Mouse (Mus musculus): ENCODE data around the gene Tmem221. TPM values are rescaled to one million over a fixed set of nuclear protein-coding genes. Genes with fewer than 3 reads are reported as not detected.
"Not testable (repeated sequence)": the region's sequence is repeated elsewhere in the genome, so short reads cannot be mapped to it uniquely, and the experiment has no call there.

The Tmem221 gene
- polyA plus RNA-seq, 1 experiment from 2014 or later = 0.53 TPM

DNA sequence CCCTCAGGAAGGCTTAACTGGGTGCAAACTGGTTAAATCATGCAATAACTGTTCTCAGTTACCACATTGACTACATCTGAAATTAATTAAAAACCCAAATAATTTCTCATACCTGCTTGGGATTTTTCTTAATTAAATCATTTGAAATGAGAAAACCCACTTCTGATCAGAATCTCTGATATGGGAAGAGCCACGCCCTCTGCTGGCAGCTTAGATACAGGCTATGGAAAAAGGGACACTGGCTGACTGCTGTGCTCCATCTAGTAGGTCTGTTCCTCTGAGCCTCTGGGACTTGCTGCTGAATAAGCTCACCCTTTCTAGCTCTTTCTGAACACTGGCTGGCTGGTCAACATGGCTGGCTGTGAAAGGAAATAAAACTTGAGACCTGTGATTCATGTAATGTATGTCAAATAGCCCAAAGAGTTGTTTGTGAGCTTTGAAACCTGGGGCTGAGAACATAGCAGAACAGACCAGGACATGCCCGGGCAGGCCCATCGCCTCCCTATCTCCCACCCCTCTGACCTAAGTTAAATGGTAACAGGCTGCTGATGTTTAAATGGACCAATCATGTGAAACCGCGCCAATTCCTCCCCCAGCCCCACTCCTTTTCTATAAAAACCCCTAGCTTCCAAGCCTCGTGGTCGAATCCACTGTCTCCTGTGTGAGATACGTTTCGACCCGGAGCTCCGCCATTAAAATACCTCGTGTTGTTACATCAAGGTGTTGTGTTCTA lies 27.8 kb downstream of the Tmem221 start:
- not testable (repeated sequence) for H3K9me3 ChIP-seq (ENCODE audit: control insufficient read depth, low read length); H3K4me2 ChIP-seq (ENCODE audit: low read length); H3K36me3 ChIP-seq (ENCODE audit: control insufficient read depth, insufficient read depth, low read length); ATAC-seq (ENCODE audit: insufficient number of reproducible peaks, insufficient read depth, low FRiP score, low read depth); H3K27me3 ChIP-seq (ENCODE audit: control insufficient read depth, insufficient read depth, low read length); H3K4me3 ChIP-seq (ENCODE audit: control insufficient read depth in 1 of 2, insufficient read depth in 1 of 2, low read depth in 1 of 2, low read length in 2 of 2); H3K9ac ChIP-seq (ENCODE audit: low read length)
- H3K4me1 ChIP-seq (ENCODE audit: control insufficient read depth in 2 of 2, insufficient read depth in 2 of 2, low read length in 2 of 2) = peaks cover 19 to 23% of the 10 kb centered on the region in 2 experiments
- peak overlapping the region in 1 of 2 experiments; percentile 28; a peak in 1 of 4 replicates for H3K27ac ChIP-seq (replicated peaks in 1 of 2; ENCODE audit: control insufficient read depth in 1 of 2, insufficient read depth in 1 of 2, low read depth in 2 of 2, low read length in 2 of 2)
- 57% methylated on average over 5 of the region's 12 CpGs for WGBS

DNA sequence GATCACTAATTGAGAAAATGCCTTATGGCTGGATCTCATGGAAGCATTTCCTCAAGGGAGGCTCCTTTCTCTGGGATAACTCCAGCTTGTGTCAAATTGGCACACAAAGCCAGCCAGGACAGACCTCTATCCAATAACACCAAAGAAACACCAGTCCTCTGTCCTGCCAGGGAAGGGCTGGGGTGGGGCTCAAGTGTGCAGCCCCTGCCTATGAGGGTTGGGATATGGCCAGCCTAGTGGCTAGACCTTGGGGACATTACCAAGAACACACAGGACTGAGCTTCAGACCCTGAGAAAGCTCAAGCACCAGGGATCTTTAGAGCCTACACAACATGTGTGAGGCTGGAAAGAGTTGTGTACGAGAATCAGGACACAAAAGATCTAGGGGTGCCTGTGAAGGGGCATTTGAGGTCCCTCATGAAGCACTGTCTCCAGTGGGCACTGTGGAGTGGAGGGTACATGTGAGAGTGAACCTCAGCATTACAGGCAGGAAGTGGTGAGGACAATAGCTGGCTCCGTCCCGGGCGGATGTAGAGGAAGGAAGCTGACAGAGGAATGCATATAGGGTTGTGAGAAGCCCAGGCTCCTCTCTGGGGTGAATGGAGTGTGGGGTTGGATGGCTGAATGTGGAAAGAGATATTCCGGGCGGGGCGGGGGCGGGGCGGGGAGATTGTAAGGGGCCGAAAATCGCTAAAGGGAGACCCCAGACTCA lies 30.2 kb downstream of the Tmem221 start:
- Histone ChIP-seq H3K4me2 (ENCODE audit: low read length) (no peak overlapping the region), H3K9ac (ENCODE audit: low read length) (no peak overlapping the region)

DNA sequence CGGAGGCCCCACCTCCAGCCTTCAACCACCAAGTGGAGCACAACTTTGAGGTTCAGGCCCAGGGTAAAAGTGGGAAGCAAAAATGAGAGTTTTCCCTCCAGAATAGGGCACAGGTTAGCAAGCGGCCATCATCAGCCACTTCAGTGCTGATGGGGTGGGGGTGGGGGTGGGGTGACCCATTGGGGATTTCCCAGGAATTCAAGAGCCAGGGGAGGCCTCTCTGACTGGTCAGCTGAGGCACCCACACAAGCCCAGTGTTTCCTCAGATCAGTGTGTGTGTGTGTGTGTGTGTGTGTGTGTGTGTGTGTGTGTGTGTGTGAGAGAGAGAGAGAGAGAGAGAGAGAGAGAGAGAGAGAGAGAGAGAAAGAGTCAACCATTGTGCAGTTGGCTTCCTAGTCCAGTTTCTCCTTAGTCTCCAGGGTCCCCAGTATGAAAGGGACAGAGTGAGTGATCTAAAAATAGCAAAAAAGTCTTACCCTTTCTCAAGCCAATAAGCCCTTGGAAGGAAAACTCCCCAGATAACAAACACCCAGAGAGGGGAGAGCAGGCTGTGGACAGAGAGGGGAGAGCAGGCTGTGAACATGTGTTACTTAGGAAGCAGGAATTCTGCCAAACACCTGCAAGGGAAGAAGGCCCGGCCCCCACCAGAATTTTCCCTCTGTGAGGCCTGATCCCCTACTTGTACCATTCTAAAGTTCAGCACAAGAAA lies 31.4 kb downstream of the Tmem221 start:
- no peaks in the 10 kb centered on the region for H3K9me3 ChIP-seq (ENCODE audit: control insufficient read depth, low read length)
- H3K36me3 ChIP-seq (ENCODE audit: control insufficient read depth, insufficient read depth, low read length) = no peaks in the 10 kb centered on the region
- H3K9ac ChIP-seq (ENCODE audit: low read length) = no peak overlapping the region; the same call in 1 of the 2 replicates
- ATAC-seq (ENCODE audit: insufficient number of reproducible peaks, insufficient read depth, low FRiP score, low read depth) = no peak
- H3K4me2 ChIP-seq (ENCODE audit: low read length) = 0 out of 2 replicates have a peak overlapping the region, but pooled peaks have one; percentile 13
- WGBS = 22% methylated on average over 3 of the region's 3 CpGs
- no peak overlapping the region for H3K4me3 ChIP-seq (ENCODE audit: control insufficient read depth in 1 of 2, insufficient read depth in 1 of 2, low read depth in 1 of 2, low read length in 2 of 2)
- H3K27me3 ChIP-seq (ENCODE audit: control insufficient read depth, insufficient read depth, low read length) = no peaks in the 10 kb centered on the region
- H3K4me1 ChIP-seq (ENCODE audit: control insufficient read depth in 2 of 2, insufficient read depth in 2 of 2, low read length in 2 of 2) = peaks cover 28 to 29% of the 10 kb centered on the region in 2 experiments
- H3K27ac ChIP-seq (replicated peaks in 1 of 2; ENCODE audit: control insufficient read depth in 1 of 2, insufficient read depth in 1 of 2, low read depth in 2 of 2, low read length in 2 of 2) = peak overlapping the region; percentile 88 to 95

More for the DNA sequence above, 30.2 kb downstream of the Tmem221 start:
- ATAC-seq (ENCODE audit: insufficient number of reproducible peaks, insufficient read depth, low FRiP score, low read depth) = peak; percentile 70
- H3K27me3 ChIP-seq (ENCODE audit: control insufficient read depth, insufficient read depth, low read length) = no peaks in the 10 kb centered on the region
- H3K4me3 ChIP-seq (ENCODE audit: control insufficient read depth in 1 of 2, insufficient read depth in 1 of 2, low read depth in 1 of 2, low read length in 2 of 2) = no peak overlapping the region
- no peaks in the 10 kb centered on the region for H3K36me3 ChIP-seq (ENCODE audit: control insufficient read depth, insufficient read depth, low read length)
- 61% methylated on average over 11 of the region's 11 CpGs for WGBS
- H3K27ac ChIP-seq (replicated peaks in 1 of 2; ENCODE audit: control insufficient read depth in 1 of 2, insufficient read depth in 1 of 2, low read depth in 2 of 2, low read length in 2 of 2) = peak overlapping the region; percentile 88 to 95
- no peaks in the 10 kb centered on the region for H3K9me3 ChIP-seq (ENCODE audit: control insufficient read depth, low read length)
- peaks cover 28 to 29% of the 10 kb centered on the region in 2 experiments for H3K4me1 ChIP-seq (ENCODE audit: control insufficient read depth in 2 of 2, insufficient read depth in 2 of 2, low read length in 2 of 2)

DNA sequence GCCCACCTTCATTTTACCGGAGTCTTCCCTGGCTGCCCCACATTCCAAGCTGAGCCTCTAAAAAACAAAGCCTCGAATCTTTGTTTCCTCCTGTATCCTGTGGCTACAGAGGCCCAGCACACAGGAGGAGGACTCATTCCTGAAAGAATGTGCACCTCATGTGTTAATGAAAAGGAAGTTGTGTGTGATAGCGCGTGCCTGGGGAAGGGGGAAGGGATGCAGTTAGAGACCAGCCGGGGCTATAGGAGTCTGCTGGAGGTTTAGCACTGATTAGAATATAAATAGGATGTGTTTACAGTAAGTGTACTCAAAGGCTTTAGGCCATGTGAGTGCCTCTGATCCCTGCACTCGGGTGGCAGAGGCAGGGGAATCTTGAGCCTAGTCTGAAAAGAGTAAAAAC lies 32.4 kb downstream of the Tmem221 start:
- peak overlapping the region; percentile 88 to 95 for H3K27ac ChIP-seq (replicated peaks in 1 of 2; ENCODE audit: control insufficient read depth in 1 of 2, insufficient read depth in 1 of 2, low read depth in 2 of 2, low read length in 2 of 2)
- peak; percentile 61 for ATAC-seq (ENCODE audit: insufficient number of reproducible peaks, insufficient read depth, low FRiP score, low read depth)
- no peaks in the 10 kb centered on the region for H3K27me3 ChIP-seq (ENCODE audit: control insufficient read depth, insufficient read depth, low read length)
- H3K9ac ChIP-seq (ENCODE audit: low read length) = no peak overlapping the region
- no peak overlapping the region for H3K4me3 ChIP-seq (ENCODE audit: control insufficient read depth in 1 of 2, insufficient read depth in 1 of 2, low read depth in 1 of 2, low read length in 2 of 2)
- 0 out of 2 replicates have a peak overlapping the region, but pooled peaks have one; percentile 1 for H3K4me2 ChIP-seq (ENCODE audit: low read length)
- H3K9me3 ChIP-seq (ENCODE audit: control insufficient read depth, low read length) = no peaks in the 10 kb centered on the region
- peaks cover 28 to 29% of the 10 kb centered on the region in 2 experiments for H3K4me1 ChIP-seq (ENCODE audit: control insufficient read depth in 2 of 2, insufficient read depth in 2 of 2, low read length in 2 of 2)
- WGBS = 12% methylated on average over 6 of the region's 6 CpGs
- no peaks in the 10 kb centered on the region for H3K36me3 ChIP-seq (ENCODE audit: control insufficient read depth, insufficient read depth, low read length)

DNA sequence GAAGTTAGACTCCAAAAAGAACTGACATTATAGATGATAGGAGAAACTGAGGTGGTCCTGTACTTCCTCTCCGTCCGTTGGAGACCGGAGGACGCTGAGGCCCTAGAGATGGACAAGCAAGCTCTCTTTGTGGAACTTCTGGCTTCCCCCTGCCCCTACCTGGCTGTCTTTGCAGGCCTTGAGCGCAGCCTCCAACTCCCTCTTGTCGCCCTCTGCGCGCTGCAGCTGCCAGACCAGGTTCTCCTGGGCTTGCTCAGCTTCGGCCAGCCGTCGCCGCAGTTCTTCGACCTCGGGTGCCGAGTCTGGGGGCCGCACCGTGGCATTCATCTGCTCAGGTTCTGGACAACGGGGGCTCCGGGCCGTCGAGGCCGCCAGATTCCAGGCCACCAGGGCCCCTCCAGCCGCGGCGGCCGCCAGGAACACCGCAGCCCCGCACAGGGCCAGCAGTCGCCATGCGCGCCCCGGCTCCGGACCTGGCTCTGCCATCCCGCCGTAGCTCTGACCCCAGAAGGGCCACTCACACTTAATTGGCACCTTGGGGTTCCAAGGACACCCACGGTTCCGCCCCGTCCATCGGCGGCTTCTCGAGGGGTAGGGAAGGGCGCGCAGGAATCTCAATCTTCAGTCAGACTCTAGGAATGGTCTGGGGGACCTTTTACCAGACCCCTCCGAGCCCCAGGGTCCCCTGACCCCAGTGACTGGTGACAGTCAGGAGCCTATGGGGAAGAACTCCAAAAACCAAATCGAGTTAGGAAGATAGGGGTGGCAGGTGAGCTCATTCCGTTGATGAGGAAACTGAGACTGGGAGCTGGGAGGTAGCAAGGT lies 33.2 kb downstream of the Tmem221 start, which contains the start of gene Ccdc194:
Gene Ccdc194 (minus strand): TSS at position 486 of the 825 bp plus-strand sequence.
- ATAC-seq (ENCODE audit: insufficient number of reproducible peaks, insufficient read depth, low FRiP score, low read depth) = no peak
- Histone ChIP-seq H3K27ac (replicated peaks in 1 of 2; ENCODE audit: control insufficient read depth in 1 of 2, insufficient read depth in 1 of 2, low read depth in 2 of 2, low read length in 2 of 2) (peak within 1 kb of the TSS; percentile 88 to 95), H3K4me1 (ENCODE audit: control insufficient read depth in 2 of 2, insufficient read depth in 2 of 2, low read length in 2 of 2) (peaks cover 28 to 29% of the 10 kb centered on the region in 2 experiments)

GRCm38 (mm10) chr8:71521634-71522033 lies 37.0 kb downstream of the Tmem221 start:
- H3K9me3 ChIP-seq (ENCODE audit: control insufficient read depth, low read length) = no peaks in the 10 kb centered on the region
- WGBS = 4% methylated on average over 17 of the region's 17 CpGs
- peaks cover 13 to 14% of the 10 kb centered on the region in 2 experiments for H3K4me1 ChIP-seq (ENCODE audit: control insufficient read depth in 2 of 2, insufficient read depth in 2 of 2, low read length in 2 of 2)
- H3K4me3 ChIP-seq (ENCODE audit: control insufficient read depth in 1 of 2, insufficient read depth in 1 of 2, low read depth in 1 of 2, low read length in 2 of 2) = no peak overlapping the region
- H3K9ac ChIP-seq (ENCODE audit: low read length) = no peak overlapping the region
- no peak overlapping the region for H3K27ac ChIP-seq (replicated peaks in 1 of 2; ENCODE audit: control insufficient read depth in 1 of 2, insufficient read depth in 1 of 2, low read depth in 2 of 2, low read length in 2 of 2)
- H3K4me2 ChIP-seq (ENCODE audit: low read length) = no peak overlapping the region
- H3K36me3 ChIP-seq (ENCODE audit: control insufficient read depth, insufficient read depth, low read length) = no peaks in the 10 kb centered on the region
- peak; percentile 60 for ATAC-seq (ENCODE audit: insufficient number of reproducible peaks, insufficient read depth, low FRiP score, low read depth)
- no peaks in the 10 kb centered on the region for H3K27me3 ChIP-seq (ENCODE audit: control insufficient read depth, insufficient read depth, low read length)

More for the DNA sequence above, 33.2 kb downstream of the Tmem221 start, which contains the start of gene Ccdc194:
- Histone ChIP-seq H3K27me3 (ENCODE audit: control insufficient read depth, insufficient read depth, low read length) (no peaks in the 10 kb centered on the region), H3K4me2 (ENCODE audit: low read length) (peak within 1 kb of the TSS; percentile 51), H3K36me3 (ENCODE audit: control insufficient read depth, insufficient read depth, low read length) (no peaks in the 10 kb centered on the region), H3K9ac (ENCODE audit: low read length) (peak within 1 kb of the TSS; percentile 46), H3K4me3 (ENCODE audit: control insufficient read depth in 1 of 2, insufficient read depth in 1 of 2, low read depth in 1 of 2, low read length in 2 of 2) (peak within 1 kb of the TSS; percentile 3 to 6; a peak in 2 of 4 replicates), H3K9me3 (ENCODE audit: control insufficient read depth, low read length) (no peaks in the 10 kb centered on the region)
- WGBS = 14% methylated on average over 46 of the region's 46 CpGs

All from heart, embryonic 14.5 days (tissue).